Mouse (Mus musculus): ENCODE data around the gene Msrb3. TPM values are rescaled to one million over a fixed set of nuclear protein-coding genes. Genes with fewer than 3 reads are reported as not detected.

Gene Msrb3
- polyA plus RNA-seq, 1 experiment from 2014 or later: 6.4 TPM

DNA sequence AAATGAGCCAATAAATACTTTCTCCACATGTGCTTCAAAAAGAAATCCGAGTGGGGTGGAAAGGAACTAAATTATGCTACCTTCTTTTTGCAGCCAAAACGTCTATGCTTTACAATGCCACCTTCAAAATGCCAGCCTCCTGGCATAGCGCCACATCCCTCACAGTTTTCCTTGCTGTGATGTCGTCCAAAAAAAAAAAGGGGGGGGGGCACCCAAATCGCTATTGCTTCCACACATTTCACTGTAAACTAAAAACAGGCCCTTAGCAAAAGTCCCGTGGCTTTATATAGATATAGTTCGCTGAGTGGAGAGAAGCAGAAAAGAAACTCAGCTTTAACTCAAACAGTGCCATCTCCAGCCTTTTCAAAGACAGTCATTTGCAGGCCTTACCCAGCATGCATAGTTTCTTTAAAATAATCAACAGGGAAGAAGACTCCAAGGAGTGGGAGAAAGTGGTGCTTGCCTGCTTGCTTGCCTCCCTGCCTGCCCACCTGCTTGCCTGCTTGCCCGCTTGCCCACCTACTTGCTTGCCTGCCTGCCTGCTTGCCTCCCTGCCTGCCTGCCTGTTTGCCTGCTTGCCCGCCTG lies 47.6 kb downstream of the Msrb3 start:
- Histone ChIP-seq H3K4me2 (ENCODE audit: low read depth, low read length) (no peak overlapping the region), H3K27ac (replicated peaks; ENCODE audit: low read depth, low read length) (peak overlapping the region; percentile 81)

DNA sequence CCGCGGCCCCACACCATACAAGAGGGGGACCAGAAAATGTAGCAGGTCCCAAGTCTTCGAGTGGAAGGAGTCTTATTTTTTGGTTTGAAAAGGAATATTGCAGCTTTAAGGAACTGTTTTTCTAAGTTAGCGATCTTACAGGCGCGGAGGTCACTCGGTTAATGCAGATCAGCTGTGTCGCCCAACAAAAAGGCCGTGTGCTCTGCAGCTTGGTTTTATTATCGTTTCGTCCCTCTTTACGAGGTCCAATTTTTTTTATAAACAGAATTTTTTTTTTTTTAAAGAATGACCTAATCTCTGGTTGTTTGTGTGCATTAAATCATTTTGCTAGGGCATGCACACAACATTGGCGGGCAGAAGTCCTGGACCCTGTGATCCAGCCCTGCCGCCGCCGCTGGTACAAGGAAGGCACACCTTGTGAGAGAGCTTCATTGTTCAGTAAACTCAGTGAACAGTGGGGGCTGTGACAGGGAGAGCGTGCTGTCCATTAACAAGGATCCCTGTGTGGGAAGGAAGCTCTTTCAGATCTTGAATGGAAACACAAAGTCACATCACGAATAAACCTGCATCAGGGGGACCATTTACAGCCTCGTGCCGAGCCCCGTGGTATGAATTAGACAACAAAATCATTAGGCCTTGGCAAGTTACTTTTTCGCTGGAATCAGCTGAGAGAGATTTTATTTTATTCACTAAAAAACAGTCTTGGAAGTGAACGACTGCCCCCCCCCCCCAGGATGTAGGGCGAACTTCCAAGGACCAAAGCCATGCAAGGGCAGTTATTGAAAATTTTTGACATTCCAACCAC lies 48.3 kb downstream of the Msrb3 start:
- no peaks in the 10 kb centered on the region for H3K36me3 ChIP-seq (replicated peaks; ENCODE audit: control insufficient read depth, insufficient read depth, low read depth, low read length)
- H3K9ac ChIP-seq (replicated peaks; ENCODE audit: low read length): peak overlapping the region; percentile 22
- H3K9me3 ChIP-seq (replicated peaks; ENCODE audit: control insufficient read depth, low read length): no peaks in the 10 kb centered on the region
- no peak overlapping the region; the same call in 1 of the 2 replicates for H3K4me2 ChIP-seq (ENCODE audit: low read depth, low read length)
- DNase-seq (ENCODE audit: low spot score) (peak; percentile 87), ATAC-seq (replicated peaks; ENCODE audit: insufficient number of reproducible peaks, low FRiP score, low TSS enrichment, low read depth) (no peak)
- no peak overlapping the region for H3K4me3 ChIP-seq (ENCODE audit: low read depth, low read length)
- WGBS: 21% methylated on average over 24 of the region's 24 CpGs
- H3K27ac ChIP-seq (replicated peaks; ENCODE audit: low read depth, low read length): peak overlapping the region; percentile 81
- no peaks in the 10 kb centered on the region for H3K27me3 ChIP-seq (ENCODE audit: control insufficient read depth, insufficient read depth, low read length)
- peaks cover 2% of the 10 kb centered on the region for H3K4me1 ChIP-seq (ENCODE audit: control insufficient read depth, insufficient read depth, low read length)

More for the DNA sequence above, 47.6 kb downstream of the Msrb3 start:
- peaks cover 2% of the 10 kb centered on the region for H3K4me1 ChIP-seq (ENCODE audit: control insufficient read depth, insufficient read depth, low read length)
- H3K36me3 ChIP-seq (replicated peaks; ENCODE audit: control insufficient read depth, insufficient read depth, low read depth, low read length): no peaks in the 10 kb centered on the region
- whole genome bisulfite sequencing: 54% methylated on average over 9 of the region's 9 CpGs
- DNase-seq (ENCODE audit: low spot score) (no peak), ATAC-seq (replicated peaks; ENCODE audit: insufficient number of reproducible peaks, low FRiP score, low TSS enrichment, low read depth) (no peak)
- H3K9ac ChIP-seq (replicated peaks; ENCODE audit: low read length): no peak overlapping the region
- no peaks in the 10 kb centered on the region for H3K27me3 ChIP-seq (ENCODE audit: control insufficient read depth, insufficient read depth, low read length)
- H3K9me3 ChIP-seq (replicated peaks; ENCODE audit: control insufficient read depth, low read length): no peaks in the 10 kb centered on the region
- H3K4me3 ChIP-seq (ENCODE audit: low read depth, low read length): no peak overlapping the region

DNA sequence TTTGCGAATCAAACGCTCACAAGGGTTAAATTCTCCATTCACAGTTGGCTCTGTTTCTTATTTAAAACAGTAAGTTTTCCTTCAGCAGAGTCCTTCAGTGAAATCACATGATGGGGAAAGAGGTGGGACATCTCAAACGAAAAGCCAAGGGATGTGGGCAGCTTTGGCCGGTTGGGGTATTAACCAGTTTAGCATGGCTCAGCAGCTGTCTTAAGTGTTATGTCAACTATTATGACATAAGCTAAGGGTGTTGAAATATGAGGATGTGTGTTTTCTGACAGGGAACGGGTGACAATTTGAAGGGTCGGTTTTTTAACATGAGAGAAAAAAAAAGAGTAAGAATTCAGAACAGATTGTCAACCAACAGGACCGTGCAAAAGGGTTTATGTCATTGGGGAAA lies 50.2 kb downstream of the Msrb3 start:
- Histone ChIP-seq H3K27ac (replicated peaks; ENCODE audit: low read depth, low read length) (0 out of 2 replicates have a peak overlapping the region, but pooled peaks have one; percentile 36), H3K4me1 (ENCODE audit: control insufficient read depth, insufficient read depth, low read length) (peaks cover 2% of the 10 kb centered on the region), H3K9me3 (replicated peaks; ENCODE audit: control insufficient read depth, low read length) (no peaks in the 10 kb centered on the region), H3K4me3 (ENCODE audit: low read depth, low read length) (no peak overlapping the region), H3K36me3 (replicated peaks; ENCODE audit: control insufficient read depth, insufficient read depth, low read depth, low read length) (no peaks in the 10 kb centered on the region), H3K9ac (replicated peaks; ENCODE audit: low read length) (no peak overlapping the region), H3K27me3 (ENCODE audit: control insufficient read depth, insufficient read depth, low read length) (no peaks in the 10 kb centered on the region), H3K4me2 (ENCODE audit: low read depth, low read length) (no peak overlapping the region)
- 40% methylated on average over 7 of the region's 7 CpGs for WGBS
- DNase-seq (ENCODE audit: low spot score) (peak; percentile 61), ATAC-seq (replicated peaks; ENCODE audit: insufficient number of reproducible peaks, low FRiP score, low TSS enrichment, low read depth) (no peak)

- H3K9me3 ChIP-seq (replicated peaks; ENCODE audit: control insufficient read depth, low read length): no peaks in the 10 kb centered on the region
- WGBS: 66% methylated on average over 4 of the region's 4 CpGs
- H3K9ac ChIP-seq (replicated peaks; ENCODE audit: low read length): no peak overlapping the region
- no peaks in the 10 kb centered on the region for H3K36me3 ChIP-seq (replicated peaks; ENCODE audit: control insufficient read depth, insufficient read depth, low read depth, low read length)
- no peak overlapping the region for H3K4me2 ChIP-seq (ENCODE audit: low read depth, low read length)
- no peaks in the 10 kb centered on the region for H3K27me3 ChIP-seq (ENCODE audit: control insufficient read depth, insufficient read depth, low read length)
- H3K4me1 ChIP-seq (ENCODE audit: control insufficient read depth, insufficient read depth, low read length): peaks cover under 1% of the 10 kb centered on the region
- ATAC-seq (replicated peaks; ENCODE audit: insufficient number of reproducible peaks, low FRiP score, low TSS enrichment, low read depth) (no peak), DNase-seq (ENCODE audit: low spot score) (no peak)
- no peak overlapping the region for H3K27ac ChIP-seq (replicated peaks; ENCODE audit: low read depth, low read length)
- no peak overlapping the region for H3K4me3 ChIP-seq (ENCODE audit: low read depth, low read length)
Observed at GRCm38 (mm10) chr10:120847785-120848184, 51.1 kb downstream of the Msrb3 start.

DNA sequence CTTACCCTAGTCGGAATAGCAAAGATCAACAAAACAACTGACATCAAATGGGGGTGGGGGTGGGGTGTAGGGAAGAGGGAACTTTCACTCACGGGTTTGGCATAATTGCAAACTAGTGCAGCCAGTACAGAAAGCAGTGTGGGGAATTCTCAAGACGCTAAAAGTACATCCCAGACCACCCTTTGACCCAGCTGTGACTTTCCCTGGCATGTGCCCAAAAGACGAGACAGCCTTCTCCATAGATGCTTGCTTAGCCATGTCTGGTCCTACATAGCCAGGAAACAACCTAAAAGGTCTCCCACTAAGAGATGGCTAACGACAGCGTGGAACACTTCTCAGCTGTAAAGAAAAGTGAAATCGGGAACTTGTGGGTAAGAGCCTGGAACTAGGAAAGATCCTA lies 58.9 kb downstream of the Msrb3 start:
- Histone ChIP-seq H3K4me1 (ENCODE audit: control insufficient read depth, insufficient read depth, low read length) (no peaks in the 10 kb centered on the region), H3K27me3 (ENCODE audit: control insufficient read depth, insufficient read depth, low read length) (no peaks in the 10 kb centered on the region), H3K4me2 (ENCODE audit: low read depth, low read length) (no peak overlapping the region), H3K4me3 (ENCODE audit: low read depth, low read length) (no peak overlapping the region), H3K9ac (replicated peaks; ENCODE audit: low read length) (no peak overlapping the region), H3K9me3 (replicated peaks; ENCODE audit: control insufficient read depth, low read length) (no peaks in the 10 kb centered on the region), H3K27ac (replicated peaks; ENCODE audit: low read depth, low read length) (no peak overlapping the region), H3K36me3 (replicated peaks; ENCODE audit: control insufficient read depth, insufficient read depth, low read depth, low read length) (no peaks in the 10 kb centered on the region)
- 72% methylated on average over 7 of the region's 7 CpGs for WGBS
- DNase-seq (ENCODE audit: low spot score) (no peak), ATAC-seq (replicated peaks; ENCODE audit: insufficient number of reproducible peaks, low FRiP score, low TSS enrichment, low read depth) (no peak)

- DNase-seq (ENCODE audit: low spot score) (no peak), ATAC-seq (replicated peaks; ENCODE audit: insufficient number of reproducible peaks, low FRiP score, low TSS enrichment, low read depth) (no peak)
- no peaks in the 10 kb centered on the region for H3K36me3 ChIP-seq (replicated peaks; ENCODE audit: control insufficient read depth, insufficient read depth, low read depth, low read length)
- 91% methylated on average over 1 of the region's 1 CpGs for WGBS
- H3K4me1 ChIP-seq (ENCODE audit: control insufficient read depth, insufficient read depth, low read length): no peaks in the 10 kb centered on the region
- H3K27ac ChIP-seq (replicated peaks; ENCODE audit: low read depth, low read length): no peak overlapping the region
- H3K4me2 ChIP-seq (ENCODE audit: low read depth, low read length): no peak overlapping the region
- no peaks in the 10 kb centered on the region for H3K9me3 ChIP-seq (replicated peaks; ENCODE audit: control insufficient read depth, low read length)
- no peak overlapping the region for H3K4me3 ChIP-seq (ENCODE audit: low read depth, low read length)
- H3K9ac ChIP-seq (replicated peaks; ENCODE audit: low read length): no peak overlapping the region
- H3K27me3 ChIP-seq (ENCODE audit: control insufficient read depth, insufficient read depth, low read length): no peaks in the 10 kb centered on the region
Observed at GRCm38 (mm10) chr10:120834531-120834930, 64.4 kb downstream of the Msrb3 start.

GRCm38 (mm10) chr10:120833836-120834235 lies 65.1 kb downstream of the Msrb3 start:
- no peak overlapping the region for H3K4me2 ChIP-seq (ENCODE audit: low read depth, low read length)
- no peak overlapping the region for H3K27ac ChIP-seq (replicated peaks; ENCODE audit: low read depth, low read length)
- H3K4me1 ChIP-seq (ENCODE audit: control insufficient read depth, insufficient read depth, low read length): no peaks in the 10 kb centered on the region
- H3K9ac ChIP-seq (replicated peaks; ENCODE audit: low read length): no peak overlapping the region
- H3K36me3 ChIP-seq (replicated peaks; ENCODE audit: control insufficient read depth, insufficient read depth, low read depth, low read length): no peaks in the 10 kb centered on the region
- no peaks in the 10 kb centered on the region for H3K9me3 ChIP-seq (replicated peaks; ENCODE audit: control insufficient read depth, low read length)
- ATAC-seq (replicated peaks; ENCODE audit: insufficient number of reproducible peaks, low FRiP score, low TSS enrichment, low read depth) (no peak), DNase-seq (ENCODE audit: low spot score) (no peak)
- no peaks in the 10 kb centered on the region for H3K27me3 ChIP-seq (ENCODE audit: control insufficient read depth, insufficient read depth, low read length)
- no peak overlapping the region for H3K4me3 ChIP-seq (ENCODE audit: low read depth, low read length)

DNA sequence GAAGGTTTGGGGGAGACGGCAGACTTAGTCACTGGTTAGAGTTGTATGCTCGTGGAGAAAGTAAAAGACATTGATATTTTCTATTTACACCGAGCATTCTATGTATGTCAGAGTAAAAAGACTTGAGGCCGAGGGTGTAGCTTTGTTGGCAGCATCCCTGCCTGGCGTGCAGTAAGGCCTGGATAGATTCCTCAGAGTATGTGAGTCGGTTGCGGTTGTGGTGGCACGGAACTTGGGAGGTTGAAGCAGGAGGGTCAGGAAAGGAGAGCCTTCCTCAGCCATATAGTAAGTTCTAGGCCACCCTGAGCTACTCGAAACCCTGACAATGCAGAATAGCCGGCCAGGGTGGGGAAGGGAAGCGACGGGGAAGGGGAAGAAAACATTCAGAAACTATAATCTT lies 71.1 kb downstream of the Msrb3 start:
- no peak for ATAC-seq (replicated peaks; ENCODE audit: insufficient number of reproducible peaks, low FRiP score, low TSS enrichment, low read depth)
- Histone ChIP-seq H3K4me1 (ENCODE audit: control insufficient read depth, insufficient read depth, low read length) (no peaks in the 10 kb centered on the region), H3K9me3 (replicated peaks; ENCODE audit: control insufficient read depth, low read length) (no peaks in the 10 kb centered on the region), H3K4me2 (ENCODE audit: low read depth, low read length) (no peak overlapping the region), H3K27me3 (ENCODE audit: control insufficient read depth, insufficient read depth, low read length) (no peaks in the 10 kb centered on the region), H3K9ac (replicated peaks; ENCODE audit: low read length) (no peak overlapping the region), H3K27ac (replicated peaks; ENCODE audit: low read depth, low read length) (no peak overlapping the region), H3K4me3 (ENCODE audit: low read depth, low read length) (no peak overlapping the region), H3K36me3 (replicated peaks; ENCODE audit: control insufficient read depth, insufficient read depth, low read depth, low read length) (no peaks in the 10 kb centered on the region)
- DNase-seq (ENCODE audit: low spot score): no peak
- 86% methylated on average over 12 of the region's 12 CpGs for WGBS
